Mouse (Mus musculus) spleen, adult 18-20 months (tissue): Measurements from ENCODE around the gene Zbtb7a.
A peak's percentile ranks its signal among the peaks of the same experiment; 100 is the strongest.
"Not testable (repeated sequence)": the region's sequence is repeated elsewhere in the genome, so short reads cannot be mapped to it uniquely, and the experiment has no call there.

Experiments used
- DNase-seq, 2 experiments: peaks; one replicate each; pipeline ENCODE4 v3.0.0; 2022; ENCODE audit warnings: mixed read lengths in 2 of 2

The Zbtb7a gene

GRCm38 (mm10) chr10:81173132-81173531, 38.1 kb downstream of the Zbtb7a start:
- peak; percentile 74 to 84 for DNase-seq

DNA sequence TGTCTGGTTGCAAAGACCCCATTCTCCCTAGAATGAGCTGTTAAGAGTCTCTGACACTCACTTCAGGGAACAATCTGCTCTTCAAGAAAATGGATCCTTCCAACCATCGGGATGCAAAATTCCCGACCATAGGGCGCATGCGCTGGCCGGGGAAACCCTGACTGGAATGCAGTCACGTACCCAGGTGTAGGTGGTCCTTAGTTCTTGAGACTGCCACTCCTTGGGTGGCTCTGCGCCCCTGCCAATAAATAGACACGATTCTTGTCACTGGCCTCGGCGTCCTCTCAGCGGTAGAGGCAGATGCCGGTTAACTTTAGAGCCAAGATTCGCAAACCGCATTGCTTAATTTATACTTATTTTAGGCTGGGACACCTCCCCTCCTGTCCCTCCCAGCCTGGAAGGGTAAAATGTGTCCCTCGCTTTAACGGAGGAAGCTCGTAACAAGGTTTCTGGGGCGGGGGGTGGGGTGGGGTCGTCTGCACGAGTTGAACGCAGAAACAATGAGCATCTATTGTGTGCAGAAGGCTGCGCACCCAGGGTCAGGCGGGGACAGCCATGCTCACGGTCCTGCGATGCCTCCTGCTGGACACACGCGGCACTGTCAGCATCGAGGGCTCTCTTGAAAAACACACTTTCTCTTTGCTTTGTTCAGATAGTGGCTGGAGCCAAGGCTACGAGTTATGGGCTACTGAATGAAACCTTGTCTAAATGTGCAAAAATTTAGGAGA, 39.8 kb downstream of the Zbtb7a start:
- peak; percentile 78 to 92 for DNase-seq

DNA sequence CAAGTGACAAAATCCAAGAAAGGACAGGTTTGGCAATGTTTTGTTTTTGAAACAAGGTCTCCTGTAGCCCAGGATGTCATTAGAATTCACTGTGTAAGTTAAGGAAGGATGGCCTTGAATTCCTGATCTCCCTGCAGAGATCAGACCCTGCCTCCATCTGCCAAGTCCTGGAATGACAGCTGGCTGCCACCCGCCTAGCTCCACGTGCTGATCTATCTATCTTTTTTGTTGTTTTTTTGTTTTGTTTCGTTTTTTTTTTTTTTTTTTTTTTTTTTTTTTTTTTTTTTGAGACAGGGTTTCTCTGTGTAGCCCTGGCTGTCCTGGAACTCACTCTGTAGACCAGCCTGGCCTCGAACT, 40.3 kb downstream of the Zbtb7a start:
- not testable (repeated sequence) for DNase-seq

GRCm38 (mm10) chr10:81175936-81176465, 41.0 kb downstream of the Zbtb7a start:
- DNase-seq, result no peak

GRCm38 (mm10) chr10:81176466-81177271, 41.6 kb downstream of the Zbtb7a start, which contains the start of gene Eef2:
Gene Eef2, plus strand, starts transcription at chr10:81176631.
- peak; percentile 96 to 99 for DNase-seq

- DNase-seq, result no peak
Observed at GRCm38 (mm10) chr10:81177491-81177925, 42.5 kb downstream of the Zbtb7a start.

DNA sequence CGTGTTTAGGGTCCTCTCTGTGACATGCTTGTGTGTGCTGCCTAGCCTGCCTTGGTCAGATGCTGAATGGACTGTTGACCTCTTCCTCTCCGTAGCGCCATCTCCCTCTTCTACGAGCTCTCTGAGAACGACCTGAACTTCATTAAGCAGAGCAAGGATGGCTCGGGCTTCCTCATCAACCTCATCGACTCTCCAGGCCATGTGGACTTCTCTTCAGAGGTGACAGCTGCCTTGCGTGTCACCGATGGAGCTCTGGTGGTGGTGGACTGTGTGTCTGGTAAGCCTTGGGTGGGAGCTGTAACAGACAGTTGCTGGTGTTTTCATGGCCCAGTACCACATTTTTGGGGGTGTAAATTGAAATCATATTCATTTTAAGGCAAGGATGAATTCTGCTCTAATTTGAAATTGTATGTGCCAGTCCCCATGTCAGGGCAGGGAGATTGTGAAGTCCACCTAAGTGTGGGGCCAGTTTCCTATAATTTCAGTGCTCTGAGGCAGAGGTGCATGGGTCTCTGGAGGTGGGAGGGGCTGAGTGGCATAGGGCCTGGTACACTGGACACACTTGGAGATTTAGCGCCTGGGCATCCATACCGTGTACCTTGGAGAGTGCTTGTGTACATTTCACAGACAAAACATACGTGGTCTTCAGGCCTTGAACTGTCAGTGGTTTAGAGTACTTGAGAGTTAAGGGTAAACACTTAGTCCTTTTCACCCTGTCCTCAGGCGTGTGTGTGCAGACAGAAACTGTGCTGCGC, 43.1 kb downstream of the Zbtb7a start:
- peak in 1 of 2 experiments; percentile 62 for DNase-seq

DNA sequence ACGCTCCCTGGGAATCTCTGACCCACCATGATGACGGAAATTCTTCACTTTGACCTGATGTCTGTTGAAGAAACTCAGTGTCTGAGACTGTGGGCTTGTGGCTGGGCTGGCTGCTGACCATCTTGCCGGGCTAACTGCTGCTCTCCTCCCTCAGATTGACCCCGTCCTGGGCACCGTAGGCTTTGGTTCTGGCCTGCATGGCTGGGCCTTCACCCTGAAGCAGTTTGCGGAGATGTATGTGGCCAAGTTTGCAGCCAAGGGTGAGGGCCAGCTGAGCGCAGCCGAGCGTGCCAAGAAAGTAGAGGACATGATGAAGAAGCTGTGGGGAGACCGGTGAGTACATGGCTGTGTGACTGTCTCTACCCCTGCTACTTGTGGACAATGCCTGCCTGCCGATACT, 43.9 kb downstream of the Zbtb7a start:
- no peak for DNase-seq

DNA sequence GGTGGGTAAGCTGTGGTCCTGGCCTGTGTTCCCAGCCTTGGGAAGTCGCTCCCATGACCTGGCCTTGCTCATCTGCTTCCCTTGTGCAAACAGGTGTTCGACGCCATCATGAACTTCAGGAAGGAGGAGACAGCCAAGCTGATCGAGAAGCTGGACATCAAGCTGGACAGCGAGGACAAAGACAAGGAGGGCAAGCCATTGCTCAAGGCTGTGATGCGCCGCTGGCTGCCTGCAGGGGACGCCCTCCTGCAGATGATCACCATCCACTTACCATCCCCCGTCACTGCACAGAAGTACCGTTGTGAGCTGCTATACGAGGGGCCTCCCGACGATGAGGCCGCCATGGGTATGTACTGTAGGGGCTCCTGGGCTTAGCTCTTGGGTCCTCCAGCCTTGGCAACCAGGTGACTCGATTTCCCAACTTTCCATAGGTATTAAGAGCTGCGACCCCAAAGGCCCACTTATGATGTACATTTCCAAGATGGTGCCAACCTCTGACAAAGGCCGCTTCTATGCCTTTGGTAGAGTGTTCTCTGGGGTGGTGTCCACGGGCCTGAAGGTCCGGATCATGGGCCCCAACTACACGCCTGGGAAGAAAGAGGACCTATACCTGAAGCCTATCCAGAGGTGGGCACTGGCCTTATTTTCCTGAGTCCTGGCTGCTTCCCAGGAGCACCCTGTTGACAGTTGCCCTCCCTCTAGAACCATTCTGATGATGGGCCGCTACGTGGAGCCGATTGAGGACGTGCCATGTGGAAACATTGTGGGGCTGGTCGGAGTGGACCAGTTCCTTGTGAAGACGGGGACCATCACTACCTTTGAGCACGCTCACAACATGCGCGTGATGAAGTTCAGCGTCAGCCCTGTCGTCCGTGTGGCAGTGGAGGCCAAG, 44.7 kb downstream of the Zbtb7a start:
- no peak for DNase-seq

DNA sequence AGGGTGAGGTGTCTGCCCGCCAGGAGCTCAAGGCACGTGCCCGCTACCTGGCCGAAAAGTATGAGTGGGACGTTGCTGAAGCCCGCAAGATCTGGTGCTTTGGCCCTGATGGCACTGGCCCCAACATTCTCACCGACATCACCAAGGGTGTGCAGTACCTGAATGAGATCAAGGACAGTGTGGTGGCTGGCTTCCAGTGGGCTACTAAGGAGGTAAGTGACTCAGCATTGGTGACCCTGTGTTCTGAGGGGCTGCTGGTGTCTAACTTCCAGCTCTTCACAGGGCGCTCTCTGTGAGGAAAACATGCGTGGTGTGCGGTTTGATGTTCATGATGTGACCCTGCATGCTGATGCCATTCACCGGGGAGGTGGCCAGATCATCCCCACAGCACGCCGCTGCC, 45.9 kb downstream of the Zbtb7a start:
- DNase-seq, result no peak

DNA sequence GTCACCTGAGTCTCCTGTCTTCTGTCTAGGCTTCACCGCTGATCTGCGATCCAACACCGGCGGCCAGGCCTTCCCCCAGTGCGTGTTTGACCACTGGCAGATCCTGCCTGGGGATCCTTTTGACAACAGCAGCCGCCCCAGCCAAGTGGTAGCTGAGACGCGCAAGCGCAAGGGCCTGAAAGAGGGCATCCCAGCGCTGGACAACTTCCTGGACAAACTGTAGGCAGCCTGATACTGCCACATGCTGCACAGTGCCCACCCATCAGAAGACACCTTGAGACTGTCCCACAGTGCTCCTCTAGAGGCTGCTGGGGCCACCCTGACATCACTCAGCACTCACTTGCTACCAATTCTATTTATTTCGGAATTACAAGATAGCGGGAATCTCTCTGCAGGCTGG, 46.8 kb downstream of the Zbtb7a start:
- DNase-seq, result not testable (repeated sequence)

- peak; percentile 89 to 90 for DNase-seq
Observed at GRCm38 (mm10) chr10:81182336-81183333, 47.6 kb downstream of the Zbtb7a start, which contains the start of gene Dapk3. Gene Dapk3, plus strand, starts transcription at chr10:81183005.

DNA sequence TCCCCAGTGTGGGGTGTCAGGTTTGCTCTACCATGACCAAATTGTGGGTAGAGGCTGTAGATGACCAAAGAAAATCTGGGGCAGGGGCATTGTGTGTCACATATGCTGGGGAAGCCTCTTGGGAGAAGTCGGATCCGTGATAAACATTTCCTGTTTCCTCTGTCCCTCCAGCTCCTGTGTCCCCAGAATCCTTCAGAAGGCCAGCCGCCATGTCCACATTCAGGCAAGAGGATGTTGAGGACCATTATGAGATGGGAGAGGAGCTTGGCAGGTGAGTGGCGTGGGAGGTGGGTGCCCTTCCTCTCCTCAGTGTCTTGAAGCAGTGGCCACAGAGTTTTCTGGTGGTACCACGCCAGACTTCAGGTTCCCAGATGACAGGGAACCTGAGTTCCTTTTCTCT, 48.8 kb downstream of the Zbtb7a start, which contains the start of gene 4930442H23Rik:
TSS of gene 4930442H23Rik (minus strand) at position 45 of the 400 bp plus-strand sequence.
- no peak for DNase-seq

- DNase-seq, result no peak
Observed at GRCm38 (mm10) chr10:81184765-81185164, 49.7 kb downstream of the Zbtb7a start.

- no peak for DNase-seq
Observed at GRCm38 (mm10) chr10:81187161-81187560, 52.1 kb downstream of the Zbtb7a start.

- DNase-seq, result no peak
Observed at GRCm38 (mm10) chr10:81189821-81190220, 54.8 kb downstream of the Zbtb7a start.

DNA sequence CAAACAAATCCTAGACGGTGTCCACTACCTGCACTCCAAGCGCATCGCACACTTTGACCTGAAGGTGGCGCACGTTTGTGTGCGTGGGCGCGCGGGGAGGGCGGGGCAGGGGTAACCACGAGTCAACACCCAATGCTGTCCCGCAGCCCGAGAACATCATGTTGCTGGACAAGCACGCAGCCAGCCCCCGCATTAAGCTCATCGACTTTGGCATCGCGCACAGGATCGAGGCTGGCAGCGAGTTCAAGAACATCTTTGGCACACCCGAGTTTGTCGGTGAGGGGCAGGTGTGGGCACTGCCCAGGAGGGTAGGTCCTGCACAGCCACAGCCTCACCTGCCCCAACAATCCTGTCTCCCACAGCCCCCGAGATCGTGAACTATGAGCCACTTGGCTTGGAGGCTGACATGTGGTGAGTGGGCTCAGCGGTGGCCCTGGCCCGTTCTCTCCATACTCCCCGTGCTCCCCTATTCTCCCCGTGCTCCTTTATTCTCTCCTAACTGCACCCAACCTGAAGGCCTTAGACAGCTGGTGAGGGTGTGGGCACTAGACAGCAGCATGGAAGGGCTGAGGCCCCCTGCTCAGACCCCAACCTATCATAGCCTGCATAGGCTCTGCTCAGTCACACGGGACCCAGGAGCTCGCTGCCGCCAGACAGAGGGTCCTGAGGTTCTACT, 55.4 kb downstream of the Zbtb7a start:
- DNase-seq, result peak in 1 of 2 experiments; percentile 23

DNA sequence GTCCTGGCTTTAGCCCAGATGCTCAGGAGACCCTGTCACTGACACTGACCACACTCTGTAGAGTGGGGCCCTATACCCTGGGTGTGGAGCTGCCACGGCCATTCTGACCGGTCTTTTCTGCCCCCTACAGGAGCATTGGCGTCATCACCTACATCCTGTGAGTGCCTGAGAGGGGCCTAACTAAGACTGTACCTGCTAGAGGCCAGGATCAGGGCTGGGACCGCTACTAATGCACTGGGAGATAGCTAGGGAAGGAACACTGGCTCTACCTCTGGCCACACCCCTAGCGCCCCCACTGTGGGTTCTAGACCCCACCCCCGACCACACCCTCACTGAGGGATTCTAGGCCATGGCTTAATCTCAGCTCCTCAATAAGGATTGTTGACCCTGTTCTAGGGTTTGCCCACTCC, 55.9 kb downstream of the Zbtb7a start:
- DNase-seq, result no peak

DNA sequence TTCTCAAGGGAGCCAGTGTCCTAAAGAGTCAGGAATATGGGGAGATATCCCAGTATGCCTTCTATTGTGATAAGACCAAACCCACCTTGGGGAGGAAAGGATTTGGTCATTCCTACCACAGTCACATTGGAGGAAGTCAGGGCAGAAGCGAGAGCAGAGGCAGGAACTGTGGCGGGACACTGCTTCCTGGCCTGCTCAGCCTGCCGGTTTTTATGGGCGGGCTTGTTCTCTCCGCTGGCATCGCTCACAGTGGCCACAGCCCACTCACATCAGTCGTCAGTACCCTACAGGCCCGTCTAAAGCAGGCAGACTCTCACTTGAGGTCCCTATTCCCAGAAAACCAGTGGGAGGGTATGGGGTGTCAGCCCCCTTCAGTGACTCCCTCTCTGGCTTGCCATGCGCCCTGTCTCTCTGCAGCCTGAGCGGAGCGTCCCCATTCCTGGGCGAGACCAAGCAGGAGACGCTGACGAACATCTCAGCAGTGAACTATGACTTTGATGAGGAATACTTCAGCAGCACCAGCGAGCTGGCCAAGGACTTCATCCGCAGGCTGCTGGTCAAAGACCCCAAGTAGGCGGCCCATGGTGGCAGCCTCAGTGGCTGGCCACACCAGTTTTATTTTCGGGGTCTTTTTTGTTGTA, 56.4 kb downstream of the Zbtb7a start:
- DNase-seq, result no peak
